Mouse (Mus musculus) c-Kit-positive CD71-positive TER-119-negative erythroid progenitor cells, embryonic 14.5 days (primary cell): ENCODE results near the gene Btnl10.

Experiments
- DNase-seq: peaks from one replicate; pipeline ENCODE4 v3.0.0-alpha.2; 2013; ENCODE audit warnings: low read depth

Gene Btnl10

DNA sequence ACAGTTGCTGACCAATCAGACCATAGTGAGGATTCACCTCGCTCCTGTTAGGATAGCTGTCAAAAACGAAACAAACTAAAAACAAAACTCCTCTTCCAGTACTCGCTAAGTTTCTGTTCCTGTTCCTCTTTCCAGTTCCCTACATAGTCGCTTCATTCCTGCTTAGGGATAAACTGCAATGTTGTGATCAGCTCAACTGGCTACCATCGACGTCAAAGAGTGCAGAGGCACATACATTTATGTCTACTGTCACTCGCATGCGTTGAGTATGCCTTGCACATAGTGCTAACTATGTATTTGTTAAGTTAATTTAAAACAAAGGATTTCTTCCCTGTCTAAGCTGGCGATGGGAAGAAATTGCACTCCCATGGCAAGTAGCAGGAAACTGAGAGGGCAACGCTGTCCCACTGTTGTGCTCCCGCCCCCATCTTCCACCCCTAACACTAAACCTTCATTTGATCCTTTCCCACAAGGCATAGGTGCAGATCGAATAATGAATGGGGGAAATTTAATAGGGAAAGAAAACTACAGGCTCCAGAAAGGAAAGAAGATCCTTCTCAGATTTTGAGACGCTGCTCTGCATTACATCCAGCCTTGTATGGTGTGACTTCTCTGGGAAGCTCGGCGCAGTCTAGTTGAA, 41.6 kb downstream of the Btnl10 start:
- DNase-seq: no peak

GRCm38 (mm10) chr11:58959921-58960465, 42.3 kb downstream of the Btnl10 start:
- peak; percentile 85 for DNase-seq

- no peak for DNase-seq
Observed at GRCm38 (mm10) chr11:58961364-58962177, 43.9 kb downstream of the Btnl10 start.

GRCm38 (mm10) chr11:58963543-58963942, 45.8 kb downstream of the Btnl10 start:
- no peak for DNase-seq

- no peak for DNase-seq
Observed at GRCm38 (mm10) chr11:58964216-58964615, 46.5 kb downstream of the Btnl10 start.

GRCm38 (mm10) chr11:58965001-58965760, 47.5 kb downstream of the Btnl10 start:
- no peak for DNase-seq

DNA sequence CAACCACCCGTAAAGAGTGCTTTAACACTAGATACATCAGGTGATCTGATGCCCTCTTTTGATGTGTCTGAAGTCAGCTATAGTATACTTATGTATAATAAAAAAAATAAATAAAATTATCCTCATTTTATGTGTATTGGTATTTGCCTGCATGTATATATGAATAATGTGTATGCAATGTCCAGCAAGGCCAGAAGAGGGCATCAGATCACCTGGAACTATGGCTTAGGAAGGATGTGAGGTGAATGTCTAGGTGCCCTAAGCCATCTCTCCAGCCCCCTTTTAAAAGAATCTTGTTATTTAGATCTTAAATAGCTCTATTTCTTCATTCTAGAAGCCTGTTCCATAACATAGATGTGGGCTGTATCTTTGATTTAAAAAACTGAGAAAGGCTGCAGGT, 49.6 kb downstream of the Btnl10 start:
- DNase-seq: peak; percentile 43

DNA sequence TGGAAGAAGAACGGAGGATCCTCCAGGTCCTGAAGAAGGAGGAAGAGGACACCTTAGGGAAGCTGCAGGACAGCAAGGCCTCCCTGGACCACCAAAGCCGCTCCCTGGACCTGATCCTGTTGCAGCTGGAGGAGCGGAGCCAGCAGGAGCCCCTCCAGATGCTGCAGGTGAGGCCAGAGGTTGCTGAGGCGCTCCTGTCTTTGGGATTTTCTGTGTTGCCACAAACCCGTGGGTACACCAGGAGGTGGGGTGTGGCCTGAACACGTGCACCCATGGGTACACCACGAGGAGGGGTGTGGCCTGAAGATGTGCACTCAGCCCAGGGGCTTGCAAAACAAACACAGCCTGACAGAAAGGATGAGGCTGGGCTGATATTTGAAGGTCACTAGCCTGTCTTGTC, 50.8 kb downstream of the Btnl10 start:
- no peak for DNase-seq

DNA sequence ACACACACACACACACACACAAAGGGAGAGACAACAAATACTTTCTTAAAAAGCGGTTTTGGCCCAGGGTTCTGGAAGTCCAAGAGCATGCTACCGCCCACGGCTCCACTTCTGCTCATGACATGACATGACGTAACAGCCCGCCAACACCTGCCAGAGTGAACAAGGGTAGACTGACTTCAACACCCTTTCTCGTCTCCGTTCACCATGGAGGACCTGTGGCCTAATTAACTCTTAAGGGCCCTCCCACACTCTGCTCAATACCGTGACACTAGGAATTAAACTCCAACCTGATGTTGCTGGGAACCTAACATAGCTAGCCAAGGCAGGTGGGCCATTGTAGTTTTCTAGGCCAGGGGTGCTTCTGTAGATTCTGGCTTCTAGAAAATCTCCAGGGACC, 51.3 kb downstream of the Btnl10 start:
- DNase-seq: no peak

- DNase-seq: no peak
Observed at GRCm38 (mm10) chr11:58969659-58970058, 52.0 kb downstream of the Btnl10 start.

DNA sequence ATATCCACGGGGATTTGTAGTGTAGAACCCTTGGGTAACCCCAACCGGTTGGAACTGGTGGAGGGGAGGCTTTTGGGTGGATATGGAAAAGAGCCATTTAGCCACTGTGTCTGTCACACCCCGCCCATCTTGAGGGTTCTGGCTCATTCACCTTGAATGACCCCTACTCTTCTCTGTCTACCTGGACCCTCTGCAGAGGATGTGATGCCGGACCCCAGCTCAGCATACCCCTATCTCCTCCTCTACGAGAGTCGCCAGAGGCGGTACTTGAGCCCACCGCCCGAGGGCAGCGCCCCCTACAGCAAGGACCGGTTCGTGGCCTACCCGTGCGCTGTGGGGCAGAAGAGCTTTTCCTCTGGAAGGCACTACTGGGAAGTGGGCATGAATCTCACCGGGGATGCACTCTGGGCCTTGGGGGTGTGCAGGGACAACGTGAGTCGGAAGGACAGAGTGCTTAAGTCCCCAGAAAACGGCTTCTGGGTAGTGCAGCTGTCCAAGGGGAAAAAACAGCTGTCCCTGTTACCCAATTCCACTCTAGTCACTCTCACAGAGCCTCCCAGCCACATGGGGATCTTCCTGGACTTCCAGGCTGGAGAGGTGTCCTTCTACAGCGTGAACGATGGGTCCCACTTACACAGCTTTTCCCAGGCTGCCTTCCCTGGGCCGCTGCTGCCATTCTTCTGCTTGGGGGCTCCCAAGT, 53.3 kb downstream of the Btnl10 start:
- no peak for DNase-seq

GRCm38 (mm10) chr11:58971796-58972195, 54.1 kb downstream of the Btnl10 start:
- DNase-seq: no peak

DNA sequence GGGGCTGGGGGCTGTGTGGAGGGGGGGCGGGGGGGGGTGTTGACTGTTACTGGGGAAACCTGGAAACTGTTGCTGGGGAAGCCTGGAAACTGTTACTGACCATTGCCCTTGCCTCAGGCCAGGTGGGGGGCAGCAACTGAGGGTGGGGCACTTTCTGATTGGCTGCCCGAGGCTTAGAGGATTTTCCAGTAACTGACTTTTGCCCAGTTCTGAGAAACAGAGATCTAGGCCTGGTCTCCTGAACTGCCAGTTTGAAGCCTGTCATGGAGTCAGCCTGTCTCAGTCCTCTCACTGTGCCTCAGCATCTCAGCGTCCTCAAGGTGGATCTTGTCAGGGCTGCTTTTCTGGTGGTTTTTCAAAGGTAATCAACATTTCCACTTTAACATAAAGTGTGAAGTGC, 56.7 kb downstream of the Btnl10 start:
- DNase-seq: peak; percentile 34
